Mouse (Mus musculus): ENCODE data around the gene Uevld. TPM values are rescaled to one million over a fixed set of nuclear protein-coding genes. Genes with fewer than 3 reads are reported as not detected.
"Not testable (repeated sequence)": the region's sequence is repeated elsewhere in the genome, so short reads cannot be mapped to it uniquely, and the experiment has no call there.

The Uevld gene
- polyA plus RNA-seq, 1 experiment from 2014 or later: 13.5 TPM

DNA sequence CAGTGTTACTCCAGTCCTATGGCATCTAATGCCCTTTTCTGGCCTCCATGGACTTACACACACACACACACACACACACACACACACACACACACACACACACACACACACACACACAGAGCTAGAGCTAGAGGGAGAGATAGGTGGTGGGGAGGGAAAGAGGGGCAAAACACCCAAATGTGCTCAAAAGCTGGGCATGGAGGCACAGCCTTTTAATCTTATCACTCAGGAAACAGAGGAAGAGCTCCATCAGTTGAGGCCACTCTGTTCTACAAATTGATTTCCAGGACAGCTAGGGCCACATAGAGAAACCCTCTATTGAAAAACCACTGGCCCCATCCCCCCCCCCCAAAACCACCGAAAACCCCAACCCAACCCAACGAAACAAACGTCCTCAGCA, 75.0 kb downstream of the Uevld start:
- H3K4me1 ChIP-seq: no peaks in the 10 kb centered on the region
- DNase-seq (ENCODE audit: low spot score): no peak
- H3K9me3 ChIP-seq (replicated peaks): no peaks in the 10 kb centered on the region
- no peak overlapping the region for H3K27ac ChIP-seq (replicated peaks)
- H3K4me3 ChIP-seq: no peak overlapping the region
- no peaks in the 10 kb centered on the region for H3K27me3 ChIP-seq (ENCODE audit: low read depth, poor library complexity, severe bottlenecking)
- WGBS: 85% methylated on average over 3 of the region's 3 CpGs
- peaks cover 66% of the 10 kb centered on the region for H3K36me3 ChIP-seq

DNA sequence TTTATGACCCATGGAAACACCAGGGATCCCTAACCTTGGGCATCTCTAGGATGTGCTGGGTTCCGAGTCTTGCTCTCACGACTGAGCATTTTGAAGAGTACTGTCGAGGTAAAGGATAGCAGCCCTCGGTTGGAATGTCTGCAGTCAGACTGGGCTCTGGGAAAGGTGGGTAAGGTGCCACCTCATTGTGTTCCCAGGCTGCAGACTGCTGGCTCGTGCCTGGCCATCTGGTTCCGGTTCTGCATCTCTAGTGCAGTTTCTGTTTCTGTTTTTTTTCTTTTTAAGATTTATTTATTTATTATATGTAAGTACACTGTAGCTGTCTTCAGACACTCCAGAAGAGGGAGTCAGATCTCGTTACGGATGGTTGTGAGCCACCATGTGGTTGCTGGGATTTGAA, 76.4 kb downstream of the Uevld start:
- not testable (repeated sequence) for H3K27me3 ChIP-seq (ENCODE audit: low read depth, poor library complexity, severe bottlenecking); H3K27ac ChIP-seq (replicated peaks); H3K4me3 ChIP-seq; H3K4me1 ChIP-seq; H3K9me3 ChIP-seq (replicated peaks); DNase-seq (ENCODE audit: low spot score)
- peaks cover 54% of the 10 kb centered on the region for H3K36me3 ChIP-seq
- WGBS: 85% methylated on average over 8 of the region's 8 CpGs

DNA sequence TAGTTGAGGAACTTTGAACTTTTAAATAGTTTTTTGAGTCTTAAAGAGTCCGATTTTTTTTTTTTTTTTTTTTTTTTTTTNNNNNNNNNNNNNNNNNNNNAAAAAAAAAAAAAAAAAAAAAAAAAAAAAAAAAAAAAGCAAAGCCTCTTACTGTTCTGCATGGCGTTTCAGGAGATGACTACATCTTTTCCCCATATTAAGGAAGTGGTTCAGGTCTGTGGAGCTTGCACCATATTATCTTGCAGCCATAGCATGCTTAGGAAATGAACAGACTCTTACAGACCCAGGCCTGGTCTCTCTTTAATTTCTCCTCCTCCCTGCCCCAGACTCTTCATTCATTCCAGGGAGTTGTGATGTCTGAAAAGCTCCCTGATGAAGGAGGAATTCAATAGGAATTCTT, 77.3 kb downstream of the Uevld start:
- DNase-seq (ENCODE audit: low spot score): no peak
- Histone ChIP-seq H3K36me3 (peaks cover 44% of the 10 kb centered on the region), H3K4me3 (no peak overlapping the region), H3K4me1 (no peaks in the 10 kb centered on the region), H3K27me3 (ENCODE audit: low read depth, poor library complexity, severe bottlenecking) (no peaks in the 10 kb centered on the region), H3K9me3 (replicated peaks) (no peaks in the 10 kb centered on the region), H3K27ac (replicated peaks) (no peak overlapping the region)
- 88% methylated on average over 2 of the region's 2 CpGs for WGBS

DNA sequence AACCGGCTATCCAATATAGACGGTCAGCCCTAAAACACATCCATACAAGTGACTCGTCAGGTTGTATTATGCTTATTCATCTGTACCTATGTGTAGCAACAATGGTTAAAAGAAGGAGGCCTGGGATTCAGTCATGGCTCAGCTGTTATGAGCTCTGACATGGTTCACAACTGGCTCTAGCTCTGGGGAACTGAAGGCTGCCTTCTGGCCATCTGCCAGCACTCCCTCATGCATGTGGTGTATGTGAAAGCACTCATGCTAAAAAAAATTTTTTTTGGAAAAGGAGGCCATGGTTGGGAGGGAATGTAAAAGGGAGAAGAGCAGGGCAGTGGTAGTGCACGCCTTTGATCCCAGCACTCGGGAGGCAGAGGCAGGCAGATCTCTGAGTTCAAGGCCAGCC, 78.5 kb downstream of the Uevld start:
- H3K27ac ChIP-seq (replicated peaks): no peak overlapping the region
- H3K36me3 ChIP-seq: peaks cover 33% of the 10 kb centered on the region
- H3K9me3 ChIP-seq (replicated peaks): no peaks in the 10 kb centered on the region
- no peaks in the 10 kb centered on the region for H3K4me1 ChIP-seq
- DNase-seq (ENCODE audit: low spot score): no peak
- H3K4me3 ChIP-seq: no peak overlapping the region
- H3K27me3 ChIP-seq (ENCODE audit: low read depth, poor library complexity, severe bottlenecking): no peaks in the 10 kb centered on the region
- 96% methylated on average over 5 of the region's 5 CpGs for WGBS

DNA sequence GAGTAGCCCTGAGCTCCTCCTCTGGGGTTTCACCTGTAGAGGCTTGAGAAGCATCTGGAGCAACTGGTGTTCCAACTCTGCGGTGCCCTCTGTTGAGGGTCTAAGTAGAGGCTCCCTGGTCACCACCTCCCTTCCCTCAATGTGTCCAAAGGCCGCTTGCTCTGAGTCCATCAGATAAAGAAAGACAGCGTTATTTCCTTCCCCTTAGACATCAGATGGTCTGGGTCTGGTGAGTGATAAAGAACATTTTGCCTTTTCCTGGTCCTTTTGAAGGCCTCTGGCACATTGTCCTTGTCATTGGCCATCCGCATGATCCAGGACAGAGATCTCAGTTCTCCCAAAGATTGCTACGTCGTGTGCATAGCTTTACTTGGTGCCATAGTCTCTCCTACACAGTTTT, 81.1 kb downstream of the Uevld start:
- Histone ChIP-seq H3K4me3 (no peak overlapping the region), H3K4me1 (no peaks in the 10 kb centered on the region), H3K36me3 (peaks cover 12% of the 10 kb centered on the region; the same call in 1 of the 2 replicates), H3K27ac (replicated peaks) (no peak overlapping the region), H3K27me3 (ENCODE audit: low read depth, poor library complexity, severe bottlenecking) (no peaks in the 10 kb centered on the region), H3K9me3 (replicated peaks) (no peaks in the 10 kb centered on the region)
- 81% methylated on average over 6 of the region's 6 CpGs for WGBS
- DNase-seq (ENCODE audit: low spot score): no peak

DNA sequence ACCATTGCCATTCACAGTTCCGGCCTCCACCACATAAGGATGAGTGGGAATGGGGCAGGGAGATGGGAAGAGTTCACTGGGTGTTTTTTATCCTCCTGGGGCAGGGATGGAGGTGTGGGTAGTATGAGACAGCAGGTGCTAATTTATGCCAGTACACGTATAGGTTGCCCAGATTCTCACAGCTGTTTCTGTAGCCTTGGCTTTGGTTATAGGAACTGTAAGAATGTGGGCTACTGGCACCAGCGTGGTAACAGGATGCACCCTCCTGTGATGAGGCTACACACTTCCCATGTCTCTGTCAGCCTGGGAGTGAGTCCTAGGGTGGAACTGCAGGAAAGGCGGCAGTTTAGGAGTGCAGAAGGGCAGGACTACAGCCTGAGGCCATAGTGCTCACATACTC, 81.5 kb downstream of the Uevld start:
- Histone ChIP-seq H3K36me3 (peaks cover 12% of the 10 kb centered on the region; the same call in 1 of the 2 replicates), H3K9me3 (replicated peaks) (no peaks in the 10 kb centered on the region), H3K4me3 (no peak overlapping the region), H3K4me1 (no peaks in the 10 kb centered on the region), H3K27ac (replicated peaks) (no peak overlapping the region), H3K27me3 (ENCODE audit: low read depth, poor library complexity, severe bottlenecking) (no peaks in the 10 kb centered on the region)
- DNase-seq (ENCODE audit: low spot score): no peak
- 82% methylated on average over 4 of the region's 4 CpGs for WGBS

Other genes starting within 250 kb of the Uevld start
- 41.7 and 46.6 TPM in 2 replicates for gene Saal1, start 247.8 kb downstream of the Uevld start, polyA plus RNA-seq (2016; fragmentation: Nextera tagmentation; extraction: Ambion mirVana)
- not detected in 2 replicates for gene Saa3, start 242.8 kb downstream of the Uevld start, polyA plus RNA-seq (2016; fragmentation: Nextera tagmentation; extraction: Ambion mirVana)
- not detected in 2 replicates for gene Saa4, start 225.9 kb downstream of the Uevld start, polyA plus RNA-seq (2016; fragmentation: Nextera tagmentation; extraction: Ambion mirVana)
- 0.21 TPM in 1 of 2 replicates, not detected in the other for gene Saa1, start 215.5 kb downstream of the Uevld start, polyA plus RNA-seq (2016; fragmentation: Nextera tagmentation; extraction: Ambion mirVana)
- 0.19 TPM in 1 of 2 replicates, not detected in the other for gene Saa2, start 206.7 kb downstream of the Uevld start, polyA plus RNA-seq (2016; fragmentation: Nextera tagmentation; extraction: Ambion mirVana)
- gene Hps5, start 162.5 kb downstream of the Uevld start, polyA plus RNA-seq (2016; fragmentation: Nextera tagmentation; extraction: Ambion mirVana): 16.3 and 22.3 TPM in 2 replicates
- gene Gtf2h1, start 162.4 kb downstream of the Uevld start, polyA plus RNA-seq (2016; fragmentation: Nextera tagmentation; extraction: Ambion mirVana): 50.0 and 53.5 TPM in 2 replicates
- 2,560 and 3,667 TPM in 2 replicates for gene Ldha, start 117.1 kb downstream of the Uevld start, polyA plus RNA-seq (2016; fragmentation: Nextera tagmentation; extraction: Ambion mirVana)
- 0.12 TPM in 1 of 2 replicates, not detected in the other for gene Ldhc, start 97.3 kb downstream of the Uevld start, polyA plus RNA-seq (2016; fragmentation: Nextera tagmentation; extraction: Ambion mirVana)
- 265 and 310 TPM in 2 replicates for gene Tsg101, start 38.6 kb downstream of the Uevld start, polyA plus RNA-seq (2016; fragmentation: Nextera tagmentation; extraction: Ambion mirVana)
- not detected in 2 replicates for gene Gm9999, start 25.1 kb upstream of the Uevld start, polyA plus RNA-seq (2016; fragmentation: Nextera tagmentation; extraction: Ambion mirVana)
- gene Spty2d1, start 49.9 kb upstream of the Uevld start, polyA plus RNA-seq (2016; fragmentation: Nextera tagmentation; extraction: Ambion mirVana): 11.1 and 12.8 TPM in 2 replicates
- 12.5 and 12.8 TPM in 2 replicates for gene Tmem86a, start 92.1 kb upstream of the Uevld start, polyA plus RNA-seq (2016; fragmentation: Nextera tagmentation; extraction: Ambion mirVana)
- 6.6 and 17.6 TPM in 2 replicates for gene Ptpn5, start 175.2 kb upstream of the Uevld start, polyA plus RNA-seq (2016; fragmentation: Nextera tagmentation; extraction: Ambion mirVana)
- not detected in 2 replicates for gene Mrgpra6, start 246.4 kb upstream of the Uevld start, polyA plus RNA-seq (2016; fragmentation: Nextera tagmentation; extraction: Ambion mirVana)